Mouse (Mus musculus) small intestine, adult 10 weeks (tissue): ENCODE data around the gene Olfr173. TPM values are rescaled to one million over a fixed set of nuclear protein-coding genes. Genes with fewer than 3 reads are reported as not detected.

Source experiments
- polyA plus RNA-seq: library from polyadenylated mRNA; stranded (reverse); fragments of 350-450 nt; fragmentation: Illumina TruSeq; extraction: RNeasy Lipid Tissue Mini Kit (QIAGEN cat#74804); gene quantifications from one replicate; pipeline ENCODE4 v1.2.3, GENCODE M21; 2014; ENCODE audit warnings: low replicate concordance

The Olfr173 gene
- not detected for polyA plus RNA-seq

DNA sequence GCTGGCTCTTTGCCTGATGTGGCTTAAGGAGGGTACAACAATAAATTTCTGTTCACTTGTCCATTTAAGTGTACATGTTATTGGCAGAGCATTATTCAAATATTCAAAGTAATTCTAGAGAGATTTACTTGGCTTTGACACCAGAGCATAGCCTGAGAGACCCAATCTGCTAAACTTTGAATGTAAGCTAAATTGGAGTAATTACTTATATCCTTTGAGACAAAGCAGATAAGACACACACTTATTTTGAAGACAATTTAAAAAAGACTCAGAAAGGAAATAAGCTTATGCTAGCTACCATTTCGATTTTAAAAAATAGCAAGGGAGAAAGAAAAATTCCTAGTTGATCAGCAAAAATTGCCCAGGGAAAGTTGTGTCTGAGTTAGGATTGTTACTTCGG, at the start of gene Olfr173:
TSS of gene Olfr173 (minus strand) at position 101 of the 400 bp plus-strand sequence.

DNA sequence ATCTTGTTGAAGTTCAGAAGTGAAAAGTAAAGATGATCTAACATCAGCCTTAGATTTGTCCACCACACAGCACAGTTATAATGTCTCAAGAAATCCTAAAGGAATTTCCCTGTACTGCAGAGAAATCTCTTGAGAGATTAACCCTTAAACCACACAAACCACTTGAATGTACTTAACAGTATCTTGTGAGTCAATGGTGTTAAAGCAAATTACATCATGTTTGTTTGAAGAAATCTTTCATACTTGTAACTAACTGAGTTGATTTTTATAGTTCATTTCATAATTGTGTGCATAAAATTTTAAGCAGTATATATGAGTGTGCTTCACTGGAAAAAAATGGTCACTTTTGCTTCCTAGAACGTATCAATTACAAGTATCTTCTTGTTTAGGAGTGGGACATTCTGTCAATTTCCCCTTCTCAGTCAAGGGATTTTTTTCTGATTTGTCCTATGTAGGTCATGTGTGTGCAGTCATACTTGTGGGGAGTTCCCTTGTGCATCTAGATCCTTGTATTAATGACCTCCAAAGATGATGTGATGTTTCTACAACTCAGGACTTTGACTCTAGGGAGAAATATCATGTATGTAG, 26.8 kb upstream of the Olfr173 start, which contains the start of gene Olfr175-ps1:
TSS of gene Olfr175-ps1 (minus strand) at position 51 of the 588 bp plus-strand sequence.

DNA sequence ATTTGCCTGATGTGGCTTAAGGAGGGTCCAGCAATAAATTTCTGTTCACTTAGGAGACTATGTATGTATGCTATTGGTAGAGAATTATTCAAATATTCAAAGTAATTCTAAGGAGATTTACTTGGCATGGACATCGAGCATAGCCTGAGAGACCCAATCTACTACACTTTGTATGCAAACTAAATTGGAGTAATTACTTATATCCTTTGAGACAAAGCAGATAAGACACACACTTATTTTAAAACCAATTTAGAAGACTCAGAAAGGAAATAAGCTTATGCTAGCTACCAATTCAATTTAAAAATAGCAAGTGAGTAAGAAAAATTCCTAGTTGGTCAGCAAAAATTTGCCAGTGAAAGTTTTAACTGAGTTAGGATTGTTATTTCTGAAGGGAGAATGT, 37.0 kb downstream of the Olfr173 start, which contains the start of gene Olfr172:
TSS of gene Olfr172 (minus strand) at position 101 of the 400 bp plus-strand sequence.

Other genes starting within 250 kb of the Olfr173 start
- not detected for gene Gm813, start 183.3 kb downstream of the Olfr173 start, polyA plus RNA-seq
- not detected for gene E330017A01Rik, start 161.5 kb downstream of the Olfr173 start, polyA plus RNA-seq
- gene Cpox, start 130.0 kb downstream of the Olfr173 start, polyA plus RNA-seq = 121 TPM
- gene Gpr15, start 81.2 kb downstream of the Olfr173 start, polyA plus RNA-seq = not detected
- 278 TPM for gene Cldnd1, start 72.4 kb downstream of the Olfr173 start, polyA plus RNA-seq
- gene Olfr172, start 37.1 kb downstream of the Olfr173 start, polyA plus RNA-seq = not detected
- not detected for gene Olfr175-ps1, start 26.5 kb upstream of the Olfr173 start, polyA plus RNA-seq
- not detected for gene Olfr177, start 74.5 kb upstream of the Olfr173 start, polyA plus RNA-seq
- gene Olfr178, start 91.8 kb upstream of the Olfr173 start, polyA plus RNA-seq = not detected
- gene Olfr181, start 128.5 kb upstream of the Olfr173 start, polyA plus RNA-seq = not detected
- not detected for gene Olfr180, start 129.1 kb upstream of the Olfr173 start, polyA plus RNA-seq
- not detected for gene Olfr183, start 195.1 kb upstream of the Olfr173 start, polyA plus RNA-seq
- not detected for gene Olfr186, start 230.0 kb upstream of the Olfr173 start, polyA plus RNA-seq
- gene Olfr187, start 239.5 kb upstream of the Olfr173 start, polyA plus RNA-seq = not detected